Mouse (Mus musculus) neural tube, embryonic 15.5 days (tissue): Measurements from ENCODE around the gene Fam111a. TPM values are rescaled to one million over a fixed set of nuclear protein-coding genes. Genes with fewer than 3 reads are reported as not detected.

Experiments
- ATAC-seq: fragments of 200-750 bp; cut with Nextera tagmentation; 2 replicates; pipeline ENCODE4 v1.8.0; 2017; ENCODE audit warnings: mild to moderate bottlenecking, moderate TSS enrichment, moderate library complexity; ENCODE audit not compliant: low FRiP score
- H3K27ac ChIP-seq: fragments of 300-500 bp; sonication (generic); replicated peaks from 2 replicates; pipeline ENCODE4 v1.5.1; 2015; ENCODE audit warnings: mild to moderate bottlenecking, inconsistent platforms
- H3K27me3 ChIP-seq: fragments of 300-500 bp; sonication (generic); replicated peaks from 2 replicates; pipeline ENCODE4 v1.6.1; 2015; ENCODE audit warnings: inconsistent platforms
- H3K36me3 ChIP-seq: fragments of 300-500 bp; sonication (generic); 2 replicates; pipeline ENCODE4 v1.6.1; 2015; ENCODE audit warnings: inconsistent platforms
- H3K4me1 ChIP-seq: fragments of 300-500 bp; sonication (generic); 2 replicates; pipeline ENCODE4 v1.6.1; 2015; ENCODE audit warnings: inconsistent platforms
- H3K4me2 ChIP-seq: fragments of 300-500 bp; sonication (generic); 2 replicates; pipeline ENCODE4 v1.6.1; 2015; ENCODE audit warnings: inconsistent platforms, mild to moderate bottlenecking, moderate library complexity
- H3K4me3 ChIP-seq: fragments of 300-500 bp; sonication (generic); replicated peaks from 2 replicates; pipeline ENCODE4 v1.5.1; 2015; ENCODE audit warnings: mild to moderate bottlenecking, inconsistent platforms
- H3K9ac ChIP-seq: fragments of 300-500 bp; sonication (generic); replicated peaks from 2 replicates; pipeline ENCODE4 v1.6.1; 2015; ENCODE audit warnings: mild to moderate bottlenecking, inconsistent platforms
- H3K9me3 ChIP-seq: fragments of 300-500 bp; sonication (generic); replicated peaks from 2 replicates; pipeline ENCODE4 v1.6.1; 2016; ENCODE audit warnings: inconsistent platforms
- WGBS: fragments of 180-500 bp; shearing (Covaris S2); methylation state at CpG from one replicate; pipeline ENCODE4 v1.1.7; 2015; ENCODE audit warnings: mixed read lengths; 5-methylcytosine and 5-hydroxymethylcytosine counted together
- polyA plus RNA-seq: library from polyadenylated mRNA; unstranded; fragments of >200 nt; fragmentation: Nextera tagmentation; extraction: Ambion mirVana; gene quantifications from 2 replicates; pipeline ENCODE4 v1.2.1, GENCODE M21; 2015

The Fam111a gene
- polyA plus RNA-seq, 1 experiment from 2014 or later = 6.2 TPM

GRCm38 (mm10) chr19:12517671-12518540, 27.6 kb upstream of the Fam111a start:
- H3K27ac ChIP-seq = peak overlapping the region; percentile 81
- peak; percentile 93 for ATAC-seq
- H3K4me2 ChIP-seq = peak overlapping the region; percentile 78
- H3K36me3 ChIP-seq = no peaks in the 10 kb centered on the region
- peaks cover 5% of the 10 kb centered on the region for H3K4me1 ChIP-seq
- H3K27me3 ChIP-seq = no peaks in the 10 kb centered on the region
- H3K9ac ChIP-seq = peak overlapping the region; percentile 68
- no peaks in the 10 kb centered on the region for H3K9me3 ChIP-seq
- peak overlapping the region; percentile 51 for H3K4me3 ChIP-seq
- 2% methylated on average over 16 of the region's 16 CpGs for WGBS

- no peaks in the 10 kb centered on the region for H3K9me3 ChIP-seq
- peak overlapping the region; percentile 68; the same call in 1 of the 2 replicates for H3K9ac ChIP-seq
- H3K4me3 ChIP-seq = peak overlapping the region; percentile 51
- H3K4me1 ChIP-seq = peaks cover 5% of the 10 kb centered on the region
- no peak overlapping the region for H3K27ac ChIP-seq
- H3K4me2 ChIP-seq = peak overlapping the region; percentile 78
- no peaks in the 10 kb centered on the region for H3K36me3 ChIP-seq
- peak; percentile 16; the same call in 1 of the 2 replicates for ATAC-seq
- no peaks in the 10 kb centered on the region for H3K27me3 ChIP-seq
Observed at GRCm38 (mm10) chr19:12518541-12518890, 27.0 kb upstream of the Fam111a start.

- no peak for ATAC-seq
- H3K27me3 ChIP-seq = no peaks in the 10 kb centered on the region
- no peak overlapping the region for H3K27ac ChIP-seq
- no peaks in the 10 kb centered on the region for H3K9me3 ChIP-seq
- H3K9ac ChIP-seq = no peak overlapping the region
- no peaks in the 10 kb centered on the region for H3K36me3 ChIP-seq
- H3K4me2 ChIP-seq = no peak overlapping the region
- 66% methylated on average over 4 of the region's 4 CpGs for WGBS
- no peak overlapping the region for H3K4me3 ChIP-seq
- peaks cover 2% of the 10 kb centered on the region for H3K4me1 ChIP-seq
Observed at GRCm38 (mm10) chr19:12523377-12523776, 22.2 kb upstream of the Fam111a start.

GRCm38 (mm10) chr19:12537168-12537567, 8.4 kb upstream of the Fam111a start:
- H3K36me3 ChIP-seq = no peaks in the 10 kb centered on the region
- H3K27me3 ChIP-seq = no peaks in the 10 kb centered on the region
- H3K4me2 ChIP-seq = no peak overlapping the region
- H3K9ac ChIP-seq = no peak overlapping the region
- no peak for ATAC-seq
- no peaks in the 10 kb centered on the region for H3K4me1 ChIP-seq
- no peaks in the 10 kb centered on the region for H3K9me3 ChIP-seq
- H3K27ac ChIP-seq = no peak overlapping the region
- H3K4me3 ChIP-seq = no peak overlapping the region

GRCm38 (mm10) chr19:12539975-12540374, 5.6 kb upstream of the Fam111a start:
- 91% methylated on average over 1 of the region's 1 CpGs for WGBS
- Histone ChIP-seq H3K4me2 (no peak overlapping the region), H3K27me3 (no peaks in the 10 kb centered on the region), H3K36me3 (no peaks in the 10 kb centered on the region), H3K4me3 (no peak overlapping the region), H3K9me3 (no peaks in the 10 kb centered on the region), H3K4me1 (no peaks in the 10 kb centered on the region), H3K27ac (no peak overlapping the region), H3K9ac (no peak overlapping the region)
- no peak for ATAC-seq

- no peak overlapping the region for H3K4me3 ChIP-seq
- no peaks in the 10 kb centered on the region for H3K36me3 ChIP-seq
- no peak for ATAC-seq
- no peaks in the 10 kb centered on the region for H3K9me3 ChIP-seq
- no peak overlapping the region for H3K27ac ChIP-seq
- 65% methylated on average over 3 of the region's 3 CpGs for WGBS
- H3K27me3 ChIP-seq = no peaks in the 10 kb centered on the region
- H3K4me1 ChIP-seq = no peaks in the 10 kb centered on the region
- H3K4me2 ChIP-seq = no peak overlapping the region
- H3K9ac ChIP-seq = no peak overlapping the region
Observed at GRCm38 (mm10) chr19:12540727-12541126, 4.8 kb upstream of the Fam111a start.

GRCm38 (mm10) chr19:12541644-12542043, 3.9 kb upstream of the Fam111a start:
- Histone ChIP-seq H3K4me3 (no peak overlapping the region), H3K36me3 (no peaks in the 10 kb centered on the region), H3K27me3 (no peaks in the 10 kb centered on the region), H3K27ac (no peak overlapping the region), H3K4me1 (no peaks in the 10 kb centered on the region), H3K4me2 (no peak overlapping the region), H3K9me3 (no peaks in the 10 kb centered on the region), H3K9ac (no peak overlapping the region)
- no peak for ATAC-seq
- WGBS = 24% methylated on average over 2 of the region's 2 CpGs

GRCm38 (mm10) chr19:12549166-12549565, 3.6 kb downstream of the Fam111a start:
- no peak for ATAC-seq
- WGBS = 80% methylated on average over 5 of the region's 5 CpGs

GRCm38 (mm10) chr19:12550005-12550942, 4.7 kb downstream of the Fam111a start:
- WGBS = 57% methylated on average over 5 of the region's 5 CpGs
- ATAC-seq = no peak
- Histone ChIP-seq H3K4me3 (no peak overlapping the region), H3K4me2 (no peak overlapping the region), H3K4me1 (no peaks in the 10 kb centered on the region), H3K27ac (no peak overlapping the region), H3K36me3 (no peaks in the 10 kb centered on the region), H3K27me3 (no peaks in the 10 kb centered on the region), H3K9me3 (no peaks in the 10 kb centered on the region), H3K9ac (no peak overlapping the region)

More at GRCm38 (mm10) chr19:12549166-12549565, 3.6 kb downstream of the Fam111a start:
- no peak overlapping the region for H3K4me2 ChIP-seq
- H3K9me3 ChIP-seq = no peaks in the 10 kb centered on the region
- no peaks in the 10 kb centered on the region for H3K27me3 ChIP-seq
- H3K27ac ChIP-seq = no peak overlapping the region
- H3K4me3 ChIP-seq = no peak overlapping the region
- no peak overlapping the region for H3K9ac ChIP-seq
- H3K36me3 ChIP-seq = no peaks in the 10 kb centered on the region
- no peaks in the 10 kb centered on the region for H3K4me1 ChIP-seq

- 85% methylated on average over 2 of the region's 2 CpGs for WGBS
Observed at GRCm38 (mm10) chr19:12556293-12556692, 10.8 kb downstream of the Fam111a start.

GRCm38 (mm10) chr19:12558219-12558618, 12.7 kb downstream of the Fam111a start:
- H3K27ac ChIP-seq = no peak overlapping the region
- no peak overlapping the region for H3K4me3 ChIP-seq
- no peak overlapping the region for H3K9ac ChIP-seq
- no peak overlapping the region for H3K4me2 ChIP-seq
- H3K36me3 ChIP-seq = no peaks in the 10 kb centered on the region
- H3K9me3 ChIP-seq = no peaks in the 10 kb centered on the region
- no peak for ATAC-seq
- no peaks in the 10 kb centered on the region for H3K4me1 ChIP-seq
- WGBS = 94% methylated on average over 4 of the region's 4 CpGs
- H3K27me3 ChIP-seq = no peaks in the 10 kb centered on the region

More at GRCm38 (mm10) chr19:12556293-12556692, 10.8 kb downstream of the Fam111a start:
- no peaks in the 10 kb centered on the region for H3K36me3 ChIP-seq
- no peak overlapping the region for H3K4me3 ChIP-seq
- no peak overlapping the region for H3K9ac ChIP-seq
- no peaks in the 10 kb centered on the region for H3K4me1 ChIP-seq
- H3K27me3 ChIP-seq = no peaks in the 10 kb centered on the region
- no peak overlapping the region for H3K4me2 ChIP-seq
- ATAC-seq = no peak
- no peaks in the 10 kb centered on the region for H3K9me3 ChIP-seq
- H3K27ac ChIP-seq = no peak overlapping the region

GRCm38 (mm10) chr19:12564197-12564596, 18.7 kb downstream of the Fam111a start:
- no peak for ATAC-seq

More at GRCm38 (mm10) chr19:12564197-12564596, 18.7 kb downstream of the Fam111a start:
- no peak overlapping the region for H3K4me3 ChIP-seq
- no peaks in the 10 kb centered on the region for H3K9me3 ChIP-seq
- no peak overlapping the region for H3K4me2 ChIP-seq
- H3K27me3 ChIP-seq = no peaks in the 10 kb centered on the region
- no peaks in the 10 kb centered on the region for H3K36me3 ChIP-seq
- H3K4me1 ChIP-seq = no peaks in the 10 kb centered on the region
- no peak overlapping the region for H3K27ac ChIP-seq
- no peak overlapping the region for H3K9ac ChIP-seq
